Mouse (Mus musculus) midbrain, embryonic 11.5 days (tissue): ENCODE results near the gene Col13a1. TPM values are rescaled to one million over a fixed set of nuclear protein-coding genes. Genes with fewer than 3 reads are reported as not detected.
A peak's percentile ranks its signal among the peaks of the same experiment; 100 is the strongest.

Experiments used
- ATAC-seq: fragments of 200-750 bp; cut with Nextera tagmentation; 2 replicates; pipeline ENCODE4 v1.8.0; 2017; ENCODE audit warnings: moderate TSS enrichment, moderate library complexity; ENCODE audit not compliant: low FRiP score
- DNase-seq: peaks from one replicate; pipeline ENCODE4 v3.0.0; 2015; ENCODE audit warnings: low spot score; ENCODE audit errors: missing footprints
- H3K27ac ChIP-seq: fragments of 300-500 bp; sonication (generic); 2 replicates; pipeline ENCODE4 v1.5.1; 2014; ENCODE audit warnings: low read depth, low read length
- H3K27me3 ChIP-seq: fragments of 300-500 bp; sonication (generic); 2 replicates; pipeline ENCODE4 v1.6.1; 2014; ENCODE audit warnings: mild to moderate bottlenecking, low read length, moderate library complexity, mixed read lengths; ENCODE audit not compliant: control insufficient read depth, insufficient read depth
- H3K36me3 ChIP-seq: fragments of 300-500 bp; sonication (generic); 2 replicates; pipeline ENCODE4 v1.6.1; 2014; ENCODE audit warnings: mild to moderate bottlenecking, low read length, moderate library complexity, mixed read lengths; ENCODE audit not compliant: control insufficient read depth, insufficient read depth
- H3K4me1 ChIP-seq: fragments of 300-500 bp; sonication (generic); 2 replicates; pipeline ENCODE4 v1.6.1; 2014; ENCODE audit warnings: low read length; ENCODE audit not compliant: control insufficient read depth, insufficient read depth
- H3K4me2 ChIP-seq: fragments of 300-500 bp; sonication (generic); 2 replicates; pipeline ENCODE4 v1.6.1; 2014; ENCODE audit warnings: mild to moderate bottlenecking, moderate library complexity
- H3K4me3 ChIP-seq: fragments of 300-500 bp; sonication (generic); 2 replicates; pipeline ENCODE4 v1.5.1; 2014; ENCODE audit warnings: low read depth, low read length
- H3K9ac ChIP-seq: fragments of 300-500 bp; sonication (generic); 2 replicates; pipeline ENCODE4 v1.6.1; 2014; ENCODE audit warnings: low read length
- H3K9me3 ChIP-seq: fragments of 300-500 bp; sonication (generic); 2 replicates; pipeline ENCODE4 v1.6.1; 2016; ENCODE audit warnings: low read length; ENCODE audit not compliant: control insufficient read depth
- WGBS: fragments of 180-500 bp; shearing (Covaris S2); extraction: QIAGEN DNeasy Blood & Tissue Kit; methylation state at CpG from one replicate; pipeline ENCODE4 v1.1.7; 2014; 5-methylcytosine and 5-hydroxymethylcytosine counted together
- polyA plus RNA-seq: library from polyadenylated mRNA; unstranded; fragments of >200 nt; fragmentation: Nextera tagmentation; extraction: Ambion mirVana; gene quantifications from 2 replicates; pipeline ENCODE4 v1.2.1, GENCODE M21; 2014

The Col13a1 gene
- polyA plus RNA-seq, 1 experiment from 2014 or later = 2.1 TPM

DNA sequence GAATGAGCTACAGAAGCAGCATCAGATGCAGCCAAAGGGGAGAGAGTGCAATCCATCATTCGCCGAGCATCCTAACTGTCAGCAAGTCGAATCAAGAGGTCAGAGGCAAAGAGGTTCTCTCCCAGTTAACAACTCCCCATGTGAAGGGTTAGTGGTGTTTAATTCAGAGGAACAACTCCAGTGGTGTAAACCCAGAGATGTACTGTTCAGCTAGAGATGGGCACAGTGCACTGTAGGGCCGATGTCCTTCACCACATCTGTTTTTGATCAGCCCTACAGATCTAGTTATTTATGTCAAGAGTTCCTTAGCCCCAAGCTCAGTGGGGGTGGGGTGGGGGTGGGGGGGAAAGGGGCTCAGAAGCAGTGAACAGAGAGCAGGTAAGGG lies 155.2 kb downstream of the Col13a1 start:
- WGBS = 92% methylated on average over 4 of the region's 4 CpGs
- Histone ChIP-seq H3K27ac (no peak overlapping the region), H3K36me3 (no peaks in the 10 kb centered on the region), H3K9me3 (no peaks in the 10 kb centered on the region), H3K4me3 (no peak overlapping the region), H3K9ac (no peak overlapping the region), H3K4me1 (peaks cover 14% of the 10 kb centered on the region), H3K4me2 (no peak overlapping the region), H3K27me3 (no peaks in the 10 kb centered on the region)
- ATAC-seq (no peak), DNase-seq (peak; percentile 73)

- DNase-seq (peak; percentile 59), ATAC-seq (no peak)
- Histone ChIP-seq H3K4me2 (no peak overlapping the region), H3K9me3 (no peaks in the 10 kb centered on the region), H3K4me1 (peaks cover 14% of the 10 kb centered on the region), H3K27ac (no peak overlapping the region), H3K36me3 (no peaks in the 10 kb centered on the region), H3K4me3 (no peak overlapping the region), H3K9ac (no peak overlapping the region), H3K27me3 (no peaks in the 10 kb centered on the region)
- whole genome bisulfite sequencing = 72% methylated on average over 7 of the region's 7 CpGs
Measured at GRCm38 (mm10) chr10:61822968-61823730, 155.8 kb downstream of the Col13a1 start.

DNA sequence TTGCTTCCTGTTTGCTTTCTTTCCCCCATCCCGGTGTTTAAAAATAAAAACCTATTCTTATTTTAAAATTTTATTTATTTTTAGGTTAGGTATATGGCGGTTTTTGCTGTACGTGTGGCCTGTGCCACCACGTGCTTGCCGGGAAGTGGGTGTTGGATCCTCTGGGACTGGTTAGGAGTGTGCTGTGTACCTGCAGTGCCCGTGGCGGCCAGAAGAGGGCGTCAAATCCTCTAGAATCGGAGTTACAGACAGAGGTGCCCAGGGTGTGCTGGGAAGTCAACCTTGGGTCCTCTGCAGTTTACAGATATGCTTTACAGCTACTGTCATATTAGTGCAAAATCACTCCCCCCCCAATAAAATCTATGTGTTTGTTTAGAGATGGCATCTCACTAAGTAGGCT lies 158.9 kb downstream of the Col13a1 start:
- no peaks in the 10 kb centered on the region for H3K36me3 ChIP-seq
- no peak for ATAC-seq
- DNase-seq = peak; percentile 73
- no peaks in the 10 kb centered on the region for H3K4me1 ChIP-seq
- H3K9me3 ChIP-seq = no peaks in the 10 kb centered on the region
- no peak overlapping the region for H3K4me2 ChIP-seq
- H3K27me3 ChIP-seq = no peaks in the 10 kb centered on the region
- H3K4me3 ChIP-seq = no peak overlapping the region
- no peak overlapping the region for H3K27ac ChIP-seq
- 55% methylated on average over 9 of the region's 9 CpGs for WGBS
- H3K9ac ChIP-seq = no peak overlapping the region

- no peak overlapping the region for H3K4me3 ChIP-seq
- H3K9ac ChIP-seq = no peak overlapping the region
- no peak overlapping the region for H3K4me2 ChIP-seq
- no peak overlapping the region for H3K27ac ChIP-seq
- no peaks in the 10 kb centered on the region for H3K9me3 ChIP-seq
- WGBS = 78% methylated on average over 5 of the region's 5 CpGs
- no peaks in the 10 kb centered on the region for H3K4me1 ChIP-seq
- ATAC-seq (no peak), DNase-seq (peak; percentile 75)
- H3K27me3 ChIP-seq = no peaks in the 10 kb centered on the region
- no peaks in the 10 kb centered on the region for H3K36me3 ChIP-seq
Measured at GRCm38 (mm10) chr10:61811987-61812386, 166.9 kb downstream of the Col13a1 start.

DNA sequence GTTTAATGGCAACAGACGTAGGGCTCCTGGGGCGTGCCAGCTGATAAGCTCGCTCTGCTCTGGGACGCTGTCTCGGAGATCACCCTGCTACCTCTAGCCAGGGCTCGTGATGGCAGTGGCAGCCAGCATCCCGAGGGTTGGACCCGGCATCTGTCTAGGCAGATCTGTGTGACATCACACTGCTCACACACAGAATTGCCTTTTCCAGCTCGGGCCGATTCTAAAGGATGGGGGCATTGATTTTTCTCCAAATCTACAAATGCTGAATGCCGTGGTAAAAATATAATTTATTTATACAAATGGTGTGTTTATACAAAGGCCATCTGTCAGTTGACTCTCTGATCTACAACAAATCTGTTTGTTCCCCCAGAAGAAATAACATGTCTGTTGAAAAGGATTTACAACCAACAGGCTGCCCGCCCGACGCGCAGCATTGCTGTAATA lies 180.8 kb downstream of the Col13a1 start:
- Histone ChIP-seq H3K4me2 (no peak overlapping the region), H3K4me3 (no peak overlapping the region), H3K27ac (no peak overlapping the region), H3K9ac (no peak overlapping the region), H3K36me3 (no peaks in the 10 kb centered on the region), H3K27me3 (no peaks in the 10 kb centered on the region), H3K4me1 (peaks cover 2% of the 10 kb centered on the region; the same call in 1 of the 2 replicates), H3K9me3 (no peaks in the 10 kb centered on the region)
- no peak for DNase-seq
- no peak for ATAC-seq
- 91% methylated on average over 15 of the region's 15 CpGs for WGBS

GRCm38 (mm10) chr10:61795458-61795857 lies 183.4 kb downstream of the Col13a1 start:
- ATAC-seq (no peak), DNase-seq (peak; percentile 73)
- Histone ChIP-seq H3K4me1 (peaks cover 2% of the 10 kb centered on the region; the same call in 1 of the 2 replicates), H3K27me3 (no peaks in the 10 kb centered on the region), H3K27ac (no peak overlapping the region), H3K9me3 (no peaks in the 10 kb centered on the region), H3K36me3 (no peaks in the 10 kb centered on the region), H3K4me2 (no peak overlapping the region), H3K4me3 (no peak overlapping the region), H3K9ac (no peak overlapping the region)
- 51% methylated on average over 8 of the region's 8 CpGs for WGBS

DNA sequence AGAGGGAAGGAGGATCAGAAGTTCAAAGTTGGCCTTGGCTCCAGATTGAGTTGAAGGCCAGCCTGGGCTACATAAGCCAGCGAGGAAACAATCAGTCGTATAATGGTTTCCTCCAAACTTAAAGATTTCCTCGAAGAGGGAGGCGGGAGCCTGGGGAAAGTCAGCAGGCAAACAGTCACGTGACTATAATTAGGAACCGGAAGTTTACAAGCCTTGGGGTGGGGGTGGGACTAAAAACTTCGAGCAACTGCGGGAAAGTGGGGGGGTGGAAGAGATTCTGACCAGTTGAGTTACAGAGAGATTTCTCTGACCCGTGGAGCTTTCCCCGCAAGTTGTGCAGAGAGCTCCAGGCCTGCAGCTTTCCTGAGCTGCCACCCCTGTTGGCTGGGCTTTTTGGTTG lies 183.9 kb downstream of the Col13a1 start:
- no peaks in the 10 kb centered on the region for H3K9me3 ChIP-seq
- no peak overlapping the region for H3K9ac ChIP-seq
- H3K4me3 ChIP-seq = no peak overlapping the region
- DNase-seq (peak; percentile 12), ATAC-seq (no peak)
- no peaks in the 10 kb centered on the region for H3K36me3 ChIP-seq
- WGBS = 77% methylated on average over 10 of the region's 10 CpGs
- no peak overlapping the region for H3K27ac ChIP-seq
- peaks cover 2% of the 10 kb centered on the region; the same call in 1 of the 2 replicates for H3K4me1 ChIP-seq
- no peak overlapping the region for H3K4me2 ChIP-seq
- H3K27me3 ChIP-seq = no peaks in the 10 kb centered on the region

- no peaks in the 10 kb centered on the region for H3K36me3 ChIP-seq
- no peak overlapping the region for H3K27ac ChIP-seq
- H3K9me3 ChIP-seq = no peaks in the 10 kb centered on the region
- H3K27me3 ChIP-seq = no peaks in the 10 kb centered on the region
- ATAC-seq (no peak), DNase-seq (peak; percentile 75)
- H3K9ac ChIP-seq = no peak overlapping the region
- H3K4me1 ChIP-seq = peaks cover 2% of the 10 kb centered on the region; the same call in 1 of the 2 replicates
- no peak overlapping the region for H3K4me3 ChIP-seq
- 55% methylated on average over 8 of the region's 8 CpGs for WGBS
- no peak overlapping the region for H3K4me2 ChIP-seq
Measured at GRCm38 (mm10) chr10:61793015-61793414, 185.9 kb downstream of the Col13a1 start.

- ATAC-seq (no peak), DNase-seq (no peak)
- 94% methylated on average over 5 of the region's 5 CpGs for WGBS
- Histone ChIP-seq H3K36me3 (no peaks in the 10 kb centered on the region), H3K9me3 (no peaks in the 10 kb centered on the region), H3K4me2 (no peak overlapping the region), H3K4me1 (peaks cover 5% of the 10 kb centered on the region; the same call in 1 of the 2 replicates), H3K27me3 (no peaks in the 10 kb centered on the region), H3K4me3 (no peak overlapping the region), H3K27ac (no peak overlapping the region), H3K9ac (no peak overlapping the region)
Measured at GRCm38 (mm10) chr10:61788499-61788898, 190.4 kb downstream of the Col13a1 start.
